Mouse (Mus musculus) heart, postnatal 4 days (tissue): ENCODE measurements around the gene Sun1. TPM values are rescaled to one million over a fixed set of nuclear protein-coding genes. Genes with fewer than 3 reads are reported as not detected.
A peak's percentile ranks its signal among the peaks of the same experiment; 100 is the strongest.

Experiments used
- DNase-seq: peaks from one replicate; pipeline ENCODE4 v3.0.0; 2021
- total RNA-seq, 2 experiments: library from RNA; stranded (reverse); gene quantifications; 2 replicates each; pipeline ENCODE4 v1.2.3; 2021

Sun1 gene
- total RNA-seq, 2 experiments from 2014 or later: 40.7 to 43.0 TPM

DNA sequence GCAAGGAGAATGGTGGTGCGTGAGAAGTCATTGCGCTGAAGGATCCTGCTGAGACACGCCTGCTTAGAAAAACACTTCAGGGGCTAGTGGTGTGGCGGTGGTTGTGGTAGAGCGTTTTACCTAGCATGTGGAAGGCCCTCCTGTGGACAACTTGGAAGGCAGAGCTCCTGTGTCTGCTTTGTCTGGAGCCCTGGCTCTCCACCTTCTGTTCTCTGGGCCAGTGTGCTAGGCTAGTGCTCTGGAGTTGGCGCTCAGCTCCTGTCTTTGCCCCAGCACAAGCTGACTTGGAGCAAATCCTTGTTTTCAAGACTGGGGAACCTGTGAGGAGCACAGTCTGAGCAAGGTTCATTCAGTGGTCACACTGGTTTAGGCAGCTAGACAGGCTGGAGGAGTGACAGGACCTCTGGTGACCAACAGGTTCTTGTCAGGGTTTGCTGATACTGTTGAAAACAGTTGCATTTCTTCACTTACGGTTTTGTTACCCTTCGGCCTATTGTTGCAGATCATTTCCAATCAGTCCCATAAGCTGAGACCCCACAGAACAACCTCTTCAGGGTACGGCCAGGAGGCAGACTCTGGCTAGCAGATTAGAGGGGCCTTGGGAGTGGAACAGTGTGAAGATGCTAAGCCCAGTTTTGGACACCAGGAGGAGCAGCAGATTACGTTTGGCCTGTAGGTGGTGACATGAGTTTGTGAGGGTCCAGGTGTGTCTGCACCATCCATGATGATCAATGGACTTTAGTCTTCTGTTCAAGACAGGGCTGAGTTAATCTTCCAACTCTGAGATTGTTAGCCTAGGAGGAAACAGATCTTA is 8.6 kb downstream of the Sun1 start:
- DNase-seq: peak; percentile 9

DNA sequence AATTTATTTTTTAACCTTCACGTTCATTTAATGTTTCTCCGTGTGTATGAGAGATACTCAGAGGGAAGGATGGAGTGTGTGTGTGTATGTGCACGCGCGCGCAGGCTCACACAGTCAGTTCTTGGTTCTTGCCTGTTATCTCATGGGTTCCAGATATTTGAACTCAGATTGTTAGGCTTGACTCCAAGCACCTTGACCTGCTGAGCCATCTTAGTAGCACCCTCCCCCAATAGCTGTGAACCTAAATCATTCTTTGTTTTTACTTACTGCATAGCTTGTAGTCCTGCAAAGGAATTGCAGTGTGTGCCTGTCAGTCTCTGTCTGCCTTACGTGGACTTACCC is 9.2 kb downstream of the Sun1 start:
- DNase-seq: no peak

DNA sequence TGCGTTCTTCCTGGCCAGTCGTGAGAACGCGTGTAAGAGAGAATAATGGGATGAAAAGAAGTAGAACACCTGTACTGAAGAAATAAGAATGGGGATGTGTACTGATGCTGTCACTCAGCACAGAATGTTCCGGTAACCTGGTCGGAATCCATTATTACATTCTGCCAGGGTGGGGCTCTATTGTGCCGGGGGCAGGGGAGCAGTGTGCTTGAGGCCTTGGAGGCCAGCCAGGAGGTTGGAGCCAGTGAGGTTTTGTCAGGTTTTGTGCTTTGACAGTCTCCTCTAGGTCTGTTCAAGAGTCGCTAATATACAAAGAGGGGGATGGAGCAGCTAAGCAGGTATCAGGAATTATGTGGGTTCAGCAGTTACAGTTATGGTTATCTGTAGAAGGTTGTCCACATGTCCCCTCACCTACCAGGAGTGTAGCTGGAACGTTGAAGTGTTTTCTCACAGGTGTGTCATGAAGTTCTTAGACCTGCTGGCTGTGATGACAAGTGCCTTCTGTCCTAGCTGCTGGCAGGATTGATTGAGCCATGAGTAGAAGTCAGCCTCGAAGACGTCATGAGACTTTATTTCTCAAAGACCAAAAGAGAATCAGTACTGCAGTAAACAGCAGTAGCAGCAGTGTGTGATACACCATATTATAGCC is 11.4 kb downstream of the Sun1 start:
- peak; percentile 43 for DNase-seq

DNA sequence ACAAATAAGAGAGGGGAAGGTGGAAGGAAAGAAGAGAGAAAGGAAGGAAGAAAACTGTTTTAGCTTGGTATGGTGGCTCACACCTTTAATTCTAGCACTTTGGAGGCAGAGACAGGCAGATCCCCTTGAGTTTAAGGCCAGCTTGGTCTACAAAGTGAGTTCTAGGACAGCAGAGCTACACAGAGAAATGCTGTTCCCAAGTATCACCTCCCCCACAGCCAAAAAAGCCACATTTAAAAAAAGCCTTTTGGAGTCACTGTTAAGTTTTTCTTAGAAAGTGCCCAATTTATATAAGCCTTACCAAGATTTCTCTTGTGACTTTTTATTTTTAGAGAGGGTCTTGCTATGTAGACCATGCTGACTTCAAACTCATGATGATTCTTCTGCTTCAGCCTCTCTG is 13.9 kb downstream of the Sun1 start:
- DNase-seq: no peak

DNA sequence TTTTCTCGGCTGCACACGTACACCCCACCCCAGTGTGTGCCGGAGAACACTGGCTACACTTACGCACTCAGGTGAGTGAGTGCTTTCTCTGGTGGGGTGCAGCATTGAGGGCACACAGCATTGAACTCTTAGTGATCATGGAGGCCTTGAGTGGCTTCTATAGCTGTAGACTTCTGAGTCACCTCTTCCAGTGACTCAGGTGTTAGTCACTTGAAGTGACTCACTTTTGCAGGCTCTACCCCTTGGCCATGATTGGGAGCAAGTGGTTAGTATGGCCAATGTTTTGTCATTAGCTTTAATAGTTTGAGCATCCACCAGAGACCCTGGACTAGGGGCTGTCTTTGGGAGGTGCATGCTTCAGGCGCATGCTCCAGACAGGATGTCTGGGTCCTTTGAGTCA is 14.7 kb downstream of the Sun1 start:
- DNase-seq: no peak

DNA sequence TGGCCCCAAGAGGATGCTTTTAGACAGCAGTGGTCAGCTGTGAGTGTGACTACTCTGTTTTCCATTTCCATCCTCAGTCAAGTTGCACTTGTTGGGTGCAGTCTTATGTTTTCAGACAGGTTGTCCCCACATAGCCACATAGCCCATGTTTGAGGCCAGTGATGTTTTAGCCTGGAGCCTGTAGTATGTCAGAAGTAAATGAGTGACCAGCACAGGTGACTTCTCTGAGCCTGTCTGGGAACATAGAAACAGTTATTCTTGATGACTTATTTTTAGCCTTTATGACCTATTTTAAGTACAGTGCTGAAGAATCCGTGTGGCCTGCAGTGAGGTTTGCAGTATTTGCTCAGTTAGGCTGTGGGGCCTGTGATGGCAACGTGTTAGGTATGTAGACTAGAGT is 15.7 kb downstream of the Sun1 start:
- no peak for DNase-seq

DNA sequence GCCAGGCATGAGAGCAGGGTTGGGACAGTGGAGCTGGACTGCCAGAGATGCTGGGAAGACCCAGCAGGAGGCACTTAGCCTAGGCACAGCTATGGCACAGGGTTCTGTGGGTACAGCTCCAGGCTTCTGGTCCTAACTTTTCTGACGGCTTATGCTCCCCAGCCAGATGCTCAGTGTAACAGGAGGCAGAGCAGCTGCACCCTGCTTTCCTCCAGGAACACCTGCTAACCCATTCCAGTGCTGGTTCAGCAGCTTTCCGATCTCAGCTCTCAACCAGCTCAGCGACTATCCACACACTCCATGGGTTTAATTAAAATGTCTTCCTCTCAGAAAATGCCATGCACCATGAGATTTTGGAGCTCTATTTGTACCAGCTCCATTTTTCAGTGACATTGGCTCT is 16.3 kb downstream of the Sun1 start:
- no peak for DNase-seq

DNA sequence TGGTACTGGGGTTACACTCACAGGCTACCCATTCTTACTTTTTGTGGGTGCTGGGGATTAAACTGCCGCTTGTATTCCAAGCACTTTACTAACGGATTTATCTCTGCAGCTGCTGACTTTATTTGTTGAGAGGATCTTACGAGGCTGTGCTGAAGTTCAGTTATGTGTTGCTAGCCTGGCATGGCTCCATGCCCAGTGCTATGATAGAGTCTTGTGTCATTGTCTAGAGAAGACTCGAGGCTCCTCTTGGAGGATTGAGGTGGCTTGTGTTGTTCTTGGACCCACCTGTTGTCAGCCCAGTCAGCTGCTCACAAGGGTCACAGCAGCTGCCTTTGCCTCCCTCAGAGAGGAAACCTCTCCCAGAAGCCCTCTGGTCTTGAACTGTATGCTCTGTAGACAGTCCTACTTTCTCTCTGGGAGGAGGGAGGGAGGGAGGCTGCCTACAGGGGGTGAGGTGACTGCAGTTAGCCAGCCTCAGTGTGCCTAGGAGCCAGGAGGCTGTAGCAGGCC is 19.6 kb downstream of the Sun1 start:
- DNase-seq: peak; percentile 20

DNA sequence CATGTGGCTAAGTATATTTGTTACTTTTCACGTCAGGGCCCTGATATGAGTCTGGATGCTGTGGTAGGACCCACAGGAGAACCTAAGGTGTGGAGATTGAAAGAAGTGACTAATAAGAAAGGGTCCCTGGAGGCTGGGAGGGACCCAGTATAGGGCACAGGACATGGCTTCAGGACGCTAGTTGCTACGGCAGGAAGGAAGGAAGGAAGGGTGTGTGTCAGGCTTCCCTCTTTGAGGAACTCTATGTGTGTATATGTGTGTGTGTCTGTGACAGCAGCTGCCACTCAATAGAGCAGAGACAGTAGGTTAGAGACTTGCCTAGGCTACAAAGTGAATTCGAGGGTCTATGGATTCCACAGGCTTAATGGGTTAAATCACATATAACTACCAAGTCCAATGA is 20.2 kb downstream of the Sun1 start:
- no peak for DNase-seq

DNA sequence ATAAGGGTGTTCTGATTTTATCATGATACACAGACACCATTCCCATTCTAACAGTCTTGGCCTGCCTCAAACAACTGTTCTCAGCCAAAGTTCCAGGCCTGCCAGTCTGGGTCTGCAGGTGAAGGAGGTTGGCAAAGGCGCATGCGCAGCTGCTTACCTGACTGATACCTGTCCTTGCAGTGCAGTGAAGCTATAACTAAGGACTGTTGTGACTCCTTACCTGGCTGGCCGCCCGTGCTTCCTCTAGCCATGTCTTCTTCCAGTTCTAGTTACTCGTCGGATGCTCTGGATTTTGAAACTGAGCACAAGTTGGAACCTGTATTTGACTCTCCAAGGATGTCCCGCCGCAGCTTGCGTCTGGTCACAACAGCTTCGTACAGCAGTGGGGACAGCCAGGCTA is 22.9 kb downstream of the Sun1 start:
- DNase-seq: no peak

DNA sequence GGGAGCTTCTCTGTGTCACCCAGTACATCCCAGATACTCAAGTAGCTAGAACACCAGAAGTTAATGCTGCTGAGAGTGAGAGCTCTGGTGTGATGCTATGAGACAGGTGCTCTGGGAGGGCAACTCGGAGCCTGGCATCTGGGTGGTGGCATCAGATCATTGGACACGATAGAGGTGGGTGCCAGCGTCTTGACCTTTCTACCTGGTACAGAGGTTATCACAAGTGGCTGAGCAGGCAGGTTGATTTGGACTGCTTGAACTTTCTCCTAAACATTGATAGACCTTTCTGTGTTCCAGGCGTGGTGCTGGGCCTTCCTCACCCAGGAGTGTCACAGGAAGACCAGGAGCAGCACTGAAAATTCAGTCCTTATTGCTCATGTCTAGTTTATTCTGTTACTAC is 26.8 kb downstream of the Sun1 start:
- no peak for DNase-seq

DNA sequence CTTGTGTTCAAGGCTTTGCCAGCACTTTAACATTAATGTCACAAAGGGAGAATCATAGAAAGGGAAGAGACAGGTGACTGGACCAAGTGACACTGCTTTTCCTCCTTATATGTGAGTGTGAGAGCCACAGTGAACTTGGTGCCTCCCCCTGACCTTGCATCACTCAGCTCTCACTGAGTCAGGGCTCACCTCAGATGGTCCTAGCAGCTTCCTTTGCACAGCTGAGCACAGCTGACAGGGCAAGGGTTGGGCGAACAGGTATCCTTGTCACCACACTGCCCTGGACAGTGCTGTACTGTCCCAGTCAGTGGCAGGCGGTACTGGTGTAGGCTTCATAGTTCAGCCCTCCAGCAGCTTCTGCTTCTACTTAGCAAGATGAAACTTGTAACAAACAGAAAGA is 27.2 kb downstream of the Sun1 start:
- DNase-seq: no peak

DNA sequence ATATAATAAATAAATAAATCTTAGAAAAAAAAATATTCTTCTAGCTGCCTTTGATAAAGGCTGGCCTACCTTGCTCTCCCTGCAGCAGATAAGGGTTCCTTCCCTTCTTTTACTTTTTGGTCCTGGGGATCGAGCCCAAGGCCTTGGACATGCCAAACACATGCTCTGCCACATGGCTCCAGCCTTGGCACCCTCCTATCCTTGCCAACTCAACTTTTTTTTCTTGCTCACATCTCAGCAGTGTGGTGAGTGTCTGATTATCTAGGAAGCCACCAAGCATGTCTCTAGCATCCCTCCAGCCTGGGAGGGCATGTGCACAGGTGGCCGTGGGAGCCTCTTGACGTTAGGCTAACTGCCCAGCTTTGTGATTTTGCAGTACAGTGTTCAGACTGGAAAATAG is 27.9 kb downstream of the Sun1 start:
- DNase-seq: no peak

DNA sequence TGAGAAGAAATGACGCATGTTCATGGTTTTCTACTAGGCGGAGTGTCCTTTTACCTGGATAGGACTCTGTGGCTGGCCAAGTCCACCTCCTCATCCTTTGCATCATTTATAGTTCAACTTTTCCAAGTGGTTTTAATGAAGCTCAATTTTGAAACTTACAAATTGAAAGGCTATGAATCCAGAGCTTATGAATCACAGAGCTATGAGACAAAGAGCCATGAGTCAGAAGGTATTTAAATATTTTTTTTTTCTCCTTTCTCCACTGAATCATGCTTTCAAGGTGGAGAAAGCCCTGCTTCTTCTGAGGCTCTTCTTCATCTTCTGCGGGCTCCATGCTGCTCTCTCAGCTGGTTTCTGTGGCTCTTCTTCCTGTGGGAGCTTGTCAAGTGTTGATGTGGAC is 29.3 kb downstream of the Sun1 start:
- no peak for DNase-seq

DNA sequence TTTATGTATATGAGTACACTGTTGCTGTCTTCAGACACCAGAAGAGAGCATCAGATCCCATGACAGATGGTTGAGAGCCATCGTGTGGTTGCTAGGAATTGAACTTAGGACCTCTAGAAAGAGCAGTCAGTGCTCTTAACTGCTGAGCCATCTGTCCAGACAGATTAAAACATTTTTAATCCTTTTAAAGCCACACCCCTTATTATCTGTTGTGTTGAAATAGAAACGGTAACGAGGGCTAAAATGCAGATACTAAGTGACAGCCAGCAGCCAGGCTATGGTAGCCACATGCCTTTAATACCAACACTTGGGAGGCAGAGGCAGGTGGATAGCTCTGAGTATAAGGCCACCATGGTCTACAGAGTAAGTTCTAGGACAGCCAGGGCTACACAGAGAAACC is 31.6 kb downstream of the Sun1 start:
- no peak for DNase-seq

DNA sequence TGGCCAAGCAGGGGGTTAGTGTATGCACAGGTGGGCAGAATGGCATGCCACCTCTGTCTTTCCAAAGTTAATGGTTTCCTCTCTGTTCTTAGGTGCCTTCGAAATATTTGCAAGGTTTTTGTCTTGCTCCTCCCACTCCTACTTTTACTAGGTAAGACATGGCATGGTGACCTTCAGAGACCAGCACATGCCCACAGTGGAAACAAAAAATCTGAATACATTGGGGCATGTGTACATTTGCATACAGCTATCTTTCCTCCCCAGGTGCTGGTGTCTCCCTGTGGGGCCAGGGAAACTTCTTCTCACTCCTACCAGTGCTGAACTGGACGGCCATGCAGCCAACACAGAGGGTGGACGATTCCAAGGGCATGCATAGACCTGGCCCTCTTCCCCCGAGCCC is 34.0 kb downstream of the Sun1 start:
- DNase-seq: no peak

DNA sequence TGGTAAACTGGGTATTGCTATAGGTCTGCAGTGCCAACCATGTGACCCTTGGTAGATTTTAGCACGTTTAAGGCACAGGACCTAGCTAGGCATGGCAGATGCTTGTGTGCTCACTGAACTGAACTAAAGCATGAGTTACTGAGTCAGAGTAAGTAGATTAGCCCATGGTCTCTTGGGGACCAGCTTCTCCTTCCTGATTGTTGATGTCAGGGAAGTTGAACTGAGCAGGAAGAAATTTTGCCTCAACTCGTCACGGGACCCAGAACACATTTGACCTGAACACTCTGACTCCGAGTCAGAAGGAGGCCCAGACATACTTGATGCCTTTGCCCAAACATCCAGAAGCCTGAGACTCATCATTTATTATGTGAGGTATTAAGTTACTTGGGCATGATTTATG is 37.0 kb downstream of the Sun1 start:
- no peak for DNase-seq

DNA sequence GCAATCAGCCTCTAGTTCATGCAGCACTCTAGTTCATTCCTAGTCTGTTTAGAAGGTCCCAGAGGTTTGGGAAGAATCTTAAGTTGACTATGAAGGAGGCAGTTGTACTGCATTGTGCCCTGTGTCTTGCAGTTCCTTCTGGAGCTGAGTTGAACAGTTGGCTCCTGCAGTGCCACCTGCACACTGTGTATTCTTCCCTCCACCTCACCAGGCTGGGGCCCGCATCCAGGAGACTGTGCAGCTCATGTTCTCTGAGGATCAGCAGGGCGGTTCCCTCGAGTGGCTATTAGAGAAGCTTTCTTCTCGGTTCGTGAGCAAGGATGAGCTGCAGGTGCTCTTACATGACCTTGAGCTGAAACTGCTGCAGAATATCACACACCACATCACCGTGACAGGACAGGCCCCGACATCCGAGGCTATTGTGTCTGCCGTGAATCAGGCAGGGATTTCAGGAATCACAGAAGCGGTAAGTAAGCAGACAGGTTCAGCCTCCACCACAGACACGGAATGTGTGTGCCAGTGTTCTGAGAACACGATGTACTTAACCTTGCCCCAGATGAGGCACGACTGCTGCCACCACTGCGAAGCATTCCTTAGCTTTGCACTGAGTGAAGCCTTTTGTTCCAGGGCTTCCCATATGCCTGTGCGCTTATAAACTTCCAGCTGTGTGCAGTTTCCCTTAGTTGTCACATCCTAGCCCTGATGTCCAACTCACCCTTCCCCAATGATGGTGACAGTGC is 40.8 kb downstream of the Sun1 start:
- DNase-seq: no peak

DNA sequence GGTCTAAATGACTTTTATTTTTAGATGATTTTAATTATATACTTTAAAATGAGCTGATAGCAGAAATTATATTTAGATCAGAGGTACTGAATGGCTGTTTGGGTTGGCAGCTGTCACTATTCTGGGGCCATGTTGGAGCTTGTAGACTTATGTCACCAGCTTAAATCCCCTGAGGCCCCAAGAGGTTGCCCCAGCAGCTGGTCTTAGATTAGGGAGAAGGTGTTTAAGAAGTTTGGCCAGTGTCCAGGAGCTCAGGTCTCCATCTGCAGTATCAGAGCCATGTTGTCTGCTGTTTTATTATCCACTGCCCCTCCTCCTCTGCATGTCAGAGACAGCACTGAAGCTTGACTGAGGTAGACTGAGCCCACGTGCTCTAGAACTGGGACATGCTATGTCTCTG is 42.9 kb downstream of the Sun1 start:
- DNase-seq: no peak

DNA sequence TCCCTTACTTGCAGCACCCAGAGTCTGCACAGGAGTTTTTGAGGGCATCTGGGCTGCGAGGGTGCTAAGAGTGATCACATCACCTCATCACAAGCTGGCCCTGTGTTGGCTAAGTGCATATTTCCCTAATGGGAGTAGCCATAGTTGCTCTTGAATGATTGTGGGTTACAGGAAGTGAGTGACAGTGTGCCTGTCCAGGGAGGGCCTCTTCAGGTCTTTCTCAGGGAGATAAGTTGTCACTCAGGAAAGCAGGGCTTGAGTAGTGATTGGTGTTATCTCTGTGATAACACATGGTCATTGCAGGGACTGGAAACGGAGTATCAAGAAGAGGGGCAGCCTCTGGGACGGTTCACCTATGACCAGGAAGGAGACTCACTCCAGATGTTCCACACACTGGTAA is 47.3 kb downstream of the Sun1 start:
- no peak for DNase-seq

DNA sequence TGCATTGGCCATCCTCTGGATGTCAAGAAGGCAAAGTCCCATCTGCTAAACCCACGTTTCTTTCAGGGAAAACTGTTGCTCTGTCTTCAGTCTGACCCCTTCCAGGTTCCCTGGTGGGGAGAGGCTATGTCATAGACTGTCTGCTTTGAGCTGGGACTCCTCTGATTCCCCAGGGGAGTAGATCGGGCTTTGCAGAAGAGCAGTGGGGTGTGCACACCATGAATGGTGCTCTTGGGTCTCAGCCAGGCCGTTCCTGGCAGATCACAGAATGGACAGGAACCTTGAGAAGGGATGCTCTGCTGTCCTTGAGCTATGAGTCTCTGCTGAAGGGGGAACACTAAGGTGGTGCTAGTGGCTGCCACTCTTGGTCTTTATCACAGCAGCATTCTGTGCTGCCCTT is 48.4 kb downstream of the Sun1 start:
- no peak for DNase-seq

DNA sequence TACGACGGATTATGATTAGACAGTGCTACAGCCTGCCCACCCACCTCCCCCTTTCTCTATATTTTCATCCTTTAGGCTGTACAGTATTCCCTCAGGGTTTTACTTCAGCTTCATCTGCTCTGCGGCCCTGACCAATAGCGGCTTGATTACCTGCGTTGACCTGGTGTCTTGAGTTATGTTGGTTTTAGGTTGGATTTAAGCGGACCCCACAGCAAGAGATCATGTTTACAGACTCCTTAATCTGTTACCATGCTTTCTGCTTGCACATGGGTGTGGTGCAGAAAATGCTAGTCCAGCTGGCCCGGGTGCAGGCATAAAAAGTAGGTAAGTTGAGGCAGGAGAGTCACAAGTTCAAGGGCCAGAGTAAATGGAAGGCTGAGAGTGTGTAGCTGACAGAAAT is 50.8 kb downstream of the Sun1 start:
- no peak for DNase-seq

DNA sequence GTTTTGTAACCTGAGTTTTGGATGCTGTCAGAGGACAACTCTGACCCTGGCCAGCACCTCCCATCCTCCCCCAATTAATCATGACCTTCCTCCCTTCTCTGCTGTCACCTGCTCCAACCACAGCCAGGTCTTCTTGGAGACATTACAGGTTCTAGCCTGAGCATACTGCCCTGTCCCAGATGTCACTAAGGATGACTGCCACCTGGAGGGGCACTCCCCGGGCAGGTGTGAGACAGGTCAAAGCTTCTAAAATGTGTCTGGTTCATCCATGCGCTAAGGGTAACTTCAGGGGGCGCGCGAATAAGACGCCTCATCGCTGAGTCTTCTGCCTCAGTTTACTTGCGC is 51.3 kb downstream of the Sun1 start:
- DNase-seq: no peak
